Mouse (Mus musculus): ENCODE data around the gene Disp1. TPM values are rescaled to one million over a fixed set of nuclear protein-coding genes. Genes with fewer than 3 reads are reported as not detected.

Disp1 gene
- total and polyA plus RNA-seq, 3 experiments: 7.3 to 10.6 (median 8.4) TPM

GRCm38 (mm10) chr1:183251818-183252217 is 30.5 kb upstream of the Disp1 start:
- WGBS: 81% methylated on average over 2 of the region's 2 CpGs
- Histone ChIP-seq H3K27me3 (ENCODE audit: control insufficient read depth, insufficient read depth, low read length) (no peaks in the 10 kb centered on the region), H3K79me2 (replicated peaks; ENCODE audit: control insufficient read depth, insufficient read depth, low read length) (no peaks in the 10 kb centered on the region), H3K27ac (no peak overlapping the region), H3K9ac (ENCODE audit: low read depth, low read length) (no peak overlapping the region), H3K4me1 (ENCODE audit: control insufficient read depth, insufficient read depth, low read length) (no peaks in the 10 kb centered on the region), H3K4me3 (no peak overlapping the region), H3K36me3 (ENCODE audit: control insufficient read depth, insufficient read depth, low read length) (no peaks in the 10 kb centered on the region)
- intact Hi-C loops (cut with DNase I): no loop called here
- DNase-seq: no peak
- TF ChIP-seq POLR2A (IDR thresholded peaks at IDR 0.05; ENCODE audit: insufficient read depth, low read depth, low read length) (no peak), CTCF (IDR thresholded peaks at IDR 0.05) (no peak), EP300 (IDR thresholded peaks at IDR 0.05; ENCODE audit: insufficient read depth, low read depth, low read length) (no peak)

DNA sequence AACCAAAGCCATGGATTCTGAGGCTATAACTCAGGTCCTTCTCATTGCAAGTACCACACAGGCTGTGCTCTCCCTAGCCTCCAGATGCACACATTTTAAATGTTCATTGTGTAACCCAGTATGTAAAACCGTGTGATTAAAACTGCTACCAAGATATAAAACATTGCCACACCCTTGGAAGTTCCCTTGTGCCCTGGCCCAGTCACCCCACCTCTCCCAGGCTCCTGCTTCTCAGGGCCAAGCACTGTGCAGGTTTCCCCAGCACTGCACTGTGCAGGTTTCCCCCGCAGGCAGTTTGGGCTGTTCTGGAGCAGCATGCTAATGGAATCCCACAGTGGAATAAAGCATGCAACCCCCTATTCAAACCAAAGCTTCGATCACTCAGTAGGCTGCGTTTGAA is 29.3 kb upstream of the Disp1 start:
- intact Hi-C loops (cut with DNase I): no loop called here
- TF ChIP-seq EP300 (IDR thresholded peaks at IDR 0.05; ENCODE audit: insufficient read depth, low read depth, low read length) (no peak), CTCF (IDR thresholded peaks at IDR 0.05) (no peak), POLR2A (IDR thresholded peaks at IDR 0.05; ENCODE audit: insufficient read depth, low read depth, low read length) (no peak)
- Histone ChIP-seq H3K27ac (no peak overlapping the region), H3K27me3 (ENCODE audit: control insufficient read depth, insufficient read depth, low read length) (no peaks in the 10 kb centered on the region), H3K4me1 (ENCODE audit: control insufficient read depth, insufficient read depth, low read length) (no peaks in the 10 kb centered on the region), H3K9ac (ENCODE audit: low read depth, low read length) (no peak overlapping the region), H3K36me3 (ENCODE audit: control insufficient read depth, insufficient read depth, low read length) (no peaks in the 10 kb centered on the region), H3K79me2 (replicated peaks; ENCODE audit: control insufficient read depth, insufficient read depth, low read length) (no peaks in the 10 kb centered on the region), H3K4me3 (no peak overlapping the region)
- WGBS: 65% methylated on average over 4 of the region's 4 CpGs
- DNase-seq: no peak

GRCm38 (mm10) chr1:183248144-183248543 is 26.8 kb upstream of the Disp1 start:
- Histone ChIP-seq H3K4me3 (no peak overlapping the region), H3K4me1 (ENCODE audit: control insufficient read depth, insufficient read depth, low read length) (no peaks in the 10 kb centered on the region), H3K36me3 (ENCODE audit: control insufficient read depth, insufficient read depth, low read length) (no peaks in the 10 kb centered on the region), H3K9ac (ENCODE audit: low read depth, low read length) (no peak overlapping the region), H3K79me2 (replicated peaks; ENCODE audit: control insufficient read depth, insufficient read depth, low read length) (no peaks in the 10 kb centered on the region), H3K27ac (no peak overlapping the region), H3K27me3 (ENCODE audit: control insufficient read depth, insufficient read depth, low read length) (no peaks in the 10 kb centered on the region)
- intact Hi-C loops (cut with DNase I): no loop called here
- WGBS: 13% methylated on average over 1 of the region's 1 CpGs
- DNase-seq: no peak
- no peak for TF ChIP-seq EP300 (IDR thresholded peaks at IDR 0.05; ENCODE audit: insufficient read depth, low read depth, low read length)
- TF ChIP-seq POLR2A (IDR thresholded peaks at IDR 0.05; ENCODE audit: insufficient read depth, low read depth, low read length): no peak
- TF ChIP-seq CTCF (IDR thresholded peaks at IDR 0.05): no peak

DNA sequence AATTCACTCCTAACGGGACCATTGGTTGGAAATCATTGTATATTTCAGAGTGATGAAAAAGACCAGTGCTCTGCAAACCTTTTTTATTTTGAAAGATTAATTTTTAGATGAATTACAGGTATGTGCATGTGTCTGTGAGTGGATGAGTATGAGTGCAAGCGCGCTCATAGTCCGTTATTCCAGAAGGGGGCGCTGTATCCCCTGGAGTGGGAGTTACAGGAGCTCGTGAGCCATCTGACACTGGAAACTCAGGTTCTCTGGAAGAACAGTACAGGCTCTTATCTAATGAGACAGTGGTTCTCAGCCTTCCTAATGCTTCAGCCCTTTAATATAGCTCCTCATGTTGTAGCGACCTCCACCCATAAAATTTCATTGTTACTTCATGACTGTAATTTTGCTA is 22.0 kb upstream of the Disp1 start:
- H3K27me3 ChIP-seq (ENCODE audit: control insufficient read depth, insufficient read depth, low read length): no peaks in the 10 kb centered on the region
- DNase-seq: no peak
- H3K27ac ChIP-seq: no peak overlapping the region
- WGBS: 75% methylated on average over 7 of the region's 7 CpGs
- H3K4me3 ChIP-seq: no peak overlapping the region
- no peaks in the 10 kb centered on the region for H3K79me2 ChIP-seq (replicated peaks; ENCODE audit: control insufficient read depth, insufficient read depth, low read length)
- intact Hi-C loops (cut with DNase I): no loop called here
- TF ChIP-seq EP300 (IDR thresholded peaks at IDR 0.05; ENCODE audit: insufficient read depth, low read depth, low read length): no peak
- 0 out of 2 replicates have a peak, but pooled peaks have one; percentile 11 for TF ChIP-seq CTCF (IDR thresholded peaks at IDR 0.05)
- TF ChIP-seq POLR2A (IDR thresholded peaks at IDR 0.05; ENCODE audit: insufficient read depth, low read depth, low read length): no peak
- H3K36me3 ChIP-seq (ENCODE audit: control insufficient read depth, insufficient read depth, low read length): no peaks in the 10 kb centered on the region
- no peak overlapping the region for H3K9ac ChIP-seq (ENCODE audit: low read depth, low read length)
- H3K4me1 ChIP-seq (ENCODE audit: control insufficient read depth, insufficient read depth, low read length): no peaks in the 10 kb centered on the region

DNA sequence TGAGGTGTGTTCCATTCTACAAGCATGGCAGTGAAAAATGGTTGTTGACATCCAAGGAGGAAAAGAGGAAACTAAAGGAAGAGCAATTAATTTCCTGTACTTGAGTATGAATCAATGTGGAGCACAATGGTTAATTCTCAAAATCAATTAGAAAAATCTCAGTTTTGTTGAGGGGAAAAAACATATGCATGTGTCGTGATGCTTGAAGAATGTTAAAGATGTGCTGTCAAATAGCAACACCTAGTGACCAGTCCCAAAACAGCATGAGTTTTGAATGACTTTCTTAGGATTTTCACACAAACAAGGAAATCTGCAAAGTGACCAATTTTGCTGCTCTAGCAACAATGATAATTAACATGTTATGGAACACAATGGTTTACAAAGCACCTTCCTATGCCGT is 16.6 kb upstream of the Disp1 start:
- intact Hi-C loops (cut with DNase I): loop anchor here (5.0 kb wide), 1 partner anchor 681 kb away; no protein-coding TSS in a partner anchor
- H3K27ac ChIP-seq: no peak overlapping the region
- 6% methylated on average over 2 of the region's 2 CpGs for WGBS
- no peak for TF ChIP-seq POLR2A (IDR thresholded peaks at IDR 0.05; ENCODE audit: insufficient read depth, low read depth, low read length)
- no peak for TF ChIP-seq EP300 (IDR thresholded peaks at IDR 0.05; ENCODE audit: insufficient read depth, low read depth, low read length)
- peak; percentile 90 for TF ChIP-seq CTCF (IDR thresholded peaks at IDR 0.05)
- no peak overlapping the region for H3K4me3 ChIP-seq
- no peaks in the 10 kb centered on the region for H3K27me3 ChIP-seq (ENCODE audit: control insufficient read depth, insufficient read depth, low read length)
- H3K36me3 ChIP-seq (ENCODE audit: control insufficient read depth, insufficient read depth, low read length): no peaks in the 10 kb centered on the region
- DNase-seq: no peak
- no peaks in the 10 kb centered on the region; the same call in 1 of the 2 replicates for H3K4me1 ChIP-seq (ENCODE audit: control insufficient read depth, insufficient read depth, low read length)
- H3K9ac ChIP-seq (ENCODE audit: low read depth, low read length): no peak overlapping the region
- H3K79me2 ChIP-seq (replicated peaks; ENCODE audit: control insufficient read depth, insufficient read depth, low read length): no peaks in the 10 kb centered on the region

DNA sequence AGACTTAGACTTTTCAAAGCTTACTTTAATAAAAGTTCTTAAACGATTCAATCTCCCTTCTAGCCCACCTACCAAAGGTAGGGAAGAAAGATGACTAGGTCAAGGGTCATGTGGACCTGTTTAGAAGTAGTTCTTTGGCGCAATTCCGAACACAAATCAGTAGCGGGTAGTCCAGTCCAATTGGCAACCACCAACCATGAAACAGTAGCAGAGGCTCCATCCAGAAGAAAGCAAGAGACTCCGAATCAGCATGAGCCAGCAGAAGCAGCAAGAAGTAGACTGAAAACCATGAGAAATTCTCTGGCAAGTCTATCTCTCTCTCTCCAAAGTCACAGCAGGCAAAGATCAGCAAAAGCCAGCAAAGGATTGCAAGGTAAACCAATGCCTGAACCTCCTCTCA is 15.1 kb upstream of the Disp1 start:
- Histone ChIP-seq H3K9ac (ENCODE audit: low read depth, low read length) (no peak overlapping the region), H3K4me3 (no peak overlapping the region), H3K79me2 (replicated peaks; ENCODE audit: control insufficient read depth, insufficient read depth, low read length) (no peaks in the 10 kb centered on the region), H3K36me3 (ENCODE audit: control insufficient read depth, insufficient read depth, low read length) (no peaks in the 10 kb centered on the region), H3K27me3 (ENCODE audit: control insufficient read depth, insufficient read depth, low read length) (no peaks in the 10 kb centered on the region), H3K27ac (no peak overlapping the region), H3K4me1 (ENCODE audit: control insufficient read depth, insufficient read depth, low read length) (no peaks in the 10 kb centered on the region; the same call in 1 of the 2 replicates)
- TF ChIP-seq POLR2A (IDR thresholded peaks at IDR 0.05; ENCODE audit: insufficient read depth, low read depth, low read length) (no peak), EP300 (IDR thresholded peaks at IDR 0.05; ENCODE audit: insufficient read depth, low read depth, low read length) (no peak), CTCF (IDR thresholded peaks at IDR 0.05) (no peak)
- intact Hi-C loops (cut with DNase I): loop anchor here (5.0 kb wide), 1 partner anchor 679 kb away; no protein-coding TSS in a partner anchor
- DNase-seq: peak in 1 of 2 experiments; percentile 17
- WGBS: 72% methylated on average over 5 of the region's 5 CpGs

Measured in heart, adult 2 months (tissue).